Mouse (Mus musculus): ENCODE data around the gene Pdia3.

- TF ChIP-seq POLR2A (IDR thresholded peaks at IDR 0.05; ENCODE audit: borderline replicate concordance, insufficient read depth, low read length) (no peak), CTCF (IDR thresholded peaks at IDR 0.05; ENCODE audit: borderline replicate concordance, insufficient read depth, low read depth, low read length) (no peak)
Observed at GRCm38 (mm10) chr2:121372266-121372665, 41.3 kb upstream of the Pdia3 start.
